Mouse (Mus musculus) lung, postnatal 25 days (tissue): Measurements from ENCODE around the gene Hs6st1.
A peak's percentile ranks its signal among the peaks of the same experiment; 100 is the strongest.

ENCODE experiments used
- DNase-seq: peaks from one replicate; pipeline ENCODE4 v3.0.0; 2022; ENCODE audit warnings: low spot score

Gene Hs6st1

DNA sequence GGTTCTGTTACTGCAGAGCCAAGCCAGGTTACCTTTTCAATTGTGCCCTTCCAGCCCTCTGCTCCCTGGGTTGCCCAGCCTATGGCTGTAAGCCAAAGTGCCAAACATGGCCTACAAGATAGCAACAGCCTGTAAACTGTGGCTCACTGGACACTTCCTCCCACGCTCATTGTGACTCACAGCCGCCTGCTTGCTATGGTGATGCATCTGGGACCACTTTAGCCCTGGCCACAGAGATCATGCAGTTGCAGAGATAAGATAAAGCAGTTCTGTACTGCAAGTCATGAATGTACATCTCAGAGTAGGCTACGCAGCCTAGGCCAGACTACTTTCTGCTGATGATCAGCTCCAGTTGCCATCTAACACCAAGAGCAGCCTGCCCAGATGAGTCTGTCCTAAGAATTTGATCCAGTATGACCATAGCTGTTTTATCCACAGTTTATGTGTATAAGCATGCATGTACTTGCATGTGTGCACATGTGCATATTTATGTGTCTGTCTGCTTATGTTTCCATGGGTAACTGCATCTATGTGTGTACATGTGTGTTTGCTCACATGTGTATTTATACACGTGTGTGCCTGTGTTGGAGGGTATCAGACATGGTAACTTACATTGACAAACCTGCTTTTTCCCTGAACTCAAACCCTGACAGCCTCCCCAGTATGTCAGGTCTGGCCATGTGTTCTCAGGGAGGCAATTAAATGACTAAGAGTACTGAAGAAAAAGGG, 62.3 kb downstream of the Hs6st1 start:
- DNase-seq, result peak; percentile 26

DNA sequence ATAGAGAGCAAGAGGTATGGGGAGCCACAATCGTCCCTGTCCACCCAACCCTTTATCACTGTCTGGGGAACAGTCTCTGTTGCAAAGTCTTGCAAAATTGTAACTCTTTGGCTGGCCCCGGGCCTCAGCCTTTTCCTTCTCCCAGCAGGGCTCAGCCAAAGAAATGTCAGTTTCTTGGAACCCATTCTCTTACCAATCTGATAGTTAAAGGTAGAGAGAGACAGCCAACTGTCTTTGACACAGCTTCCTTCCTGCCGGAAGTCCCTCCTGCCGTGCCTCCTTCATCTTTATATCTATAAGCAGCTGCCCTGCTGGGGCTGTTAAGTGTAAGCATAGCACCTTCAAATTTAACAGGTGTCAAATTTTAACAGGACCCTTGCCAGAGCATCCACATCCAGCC, 63.0 kb downstream of the Hs6st1 start:
- no peak for DNase-seq

DNA sequence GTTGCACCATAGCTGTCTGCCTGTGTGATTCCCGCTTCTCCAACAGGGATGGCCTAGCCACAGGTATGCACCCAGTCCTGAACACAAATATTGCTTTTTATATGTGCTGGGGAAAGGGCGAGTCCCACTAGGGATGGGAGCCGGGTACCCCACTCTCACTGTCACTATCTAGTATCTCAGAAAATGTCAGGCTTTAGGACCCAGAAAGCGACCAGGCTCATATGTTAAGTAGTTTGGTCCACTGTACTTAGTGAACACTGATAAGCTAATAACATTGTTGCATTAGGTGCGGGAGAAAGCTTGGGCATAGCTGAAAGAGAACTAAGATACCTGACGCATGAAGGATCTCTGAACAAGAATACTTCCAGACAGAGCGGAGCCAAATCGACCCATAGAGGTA, 63.6 kb downstream of the Hs6st1 start:
- no peak for DNase-seq

DNA sequence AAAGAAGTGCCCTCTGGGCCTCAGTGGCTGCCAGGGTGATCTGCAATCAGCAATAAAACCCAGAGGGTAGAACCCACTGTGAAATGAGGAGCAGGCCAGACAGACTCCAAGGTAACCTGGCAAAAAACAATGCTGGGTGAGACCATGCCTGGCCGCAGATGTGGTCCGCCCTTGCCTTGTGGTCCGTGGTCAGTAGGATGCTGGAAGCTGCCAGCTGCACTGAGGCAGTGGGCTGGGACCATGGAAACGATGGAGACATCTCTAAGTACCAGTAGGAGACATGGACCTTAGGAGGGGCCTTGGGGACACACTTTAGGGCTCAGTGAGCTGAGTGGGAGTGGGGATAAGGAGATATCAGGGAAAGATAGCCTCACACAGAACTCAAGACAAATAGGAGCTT, 64.0 kb downstream of the Hs6st1 start:
- no peak for DNase-seq

DNA sequence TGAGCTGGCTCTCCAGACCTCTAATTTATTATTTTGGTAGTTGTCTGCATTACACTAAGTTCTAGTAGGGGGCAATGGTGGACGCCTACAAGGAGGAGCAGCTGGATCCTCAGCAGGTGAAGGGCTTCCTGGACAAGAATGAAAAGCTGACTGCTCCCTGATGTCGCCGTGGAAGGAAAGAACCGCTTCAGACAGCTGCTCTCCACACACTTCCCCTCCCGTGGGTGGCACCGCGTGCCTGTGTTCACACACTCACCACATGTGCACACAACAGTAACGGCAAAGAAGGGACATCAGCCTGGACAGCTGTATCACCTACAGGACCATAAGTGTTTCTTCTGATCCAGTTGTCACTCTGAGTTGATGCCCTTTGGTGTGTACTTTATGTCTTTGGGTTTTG, 64.8 kb downstream of the Hs6st1 start:
- no peak for DNase-seq

DNA sequence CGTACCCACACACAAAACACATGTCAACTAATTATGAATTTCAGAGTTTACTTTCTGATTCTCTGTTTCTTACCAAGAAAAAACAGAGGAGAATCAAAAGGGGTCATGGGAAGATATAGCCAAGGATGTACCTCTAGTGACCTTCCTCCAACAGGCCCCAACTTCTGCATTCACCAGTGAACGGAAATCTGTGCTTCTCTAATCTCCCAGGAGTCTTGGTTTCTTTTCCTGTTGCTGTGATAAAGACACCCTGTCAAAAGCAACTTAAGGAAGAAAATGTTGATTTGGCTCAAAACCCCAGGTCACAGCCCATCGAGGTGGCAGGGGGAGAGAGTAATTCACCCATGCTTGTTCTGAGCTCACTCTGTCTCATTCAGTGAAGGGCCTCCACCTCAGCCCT, 65.4 kb downstream of the Hs6st1 start:
- DNase-seq, result no peak

DNA sequence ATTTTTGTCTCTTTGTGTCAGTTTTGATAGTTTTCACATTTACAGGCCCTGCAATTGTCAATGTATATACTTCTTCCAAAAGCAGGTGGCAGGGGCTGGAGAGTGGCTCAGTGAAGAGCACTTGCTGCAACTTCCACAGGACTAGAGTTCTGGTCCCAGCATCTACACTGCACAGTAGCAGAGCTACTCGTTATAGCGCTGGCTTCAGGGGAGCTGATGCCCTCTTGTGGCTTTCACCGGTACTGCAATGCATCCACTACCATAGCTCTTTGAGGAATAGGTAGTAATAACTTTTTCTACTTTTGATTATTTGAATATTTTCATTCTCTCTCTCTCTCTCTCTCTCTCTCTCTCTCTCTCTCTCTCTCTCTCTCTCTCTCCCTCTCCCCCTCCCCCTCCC, 66.4 kb downstream of the Hs6st1 start:
- peak; percentile 76 for DNase-seq

DNA sequence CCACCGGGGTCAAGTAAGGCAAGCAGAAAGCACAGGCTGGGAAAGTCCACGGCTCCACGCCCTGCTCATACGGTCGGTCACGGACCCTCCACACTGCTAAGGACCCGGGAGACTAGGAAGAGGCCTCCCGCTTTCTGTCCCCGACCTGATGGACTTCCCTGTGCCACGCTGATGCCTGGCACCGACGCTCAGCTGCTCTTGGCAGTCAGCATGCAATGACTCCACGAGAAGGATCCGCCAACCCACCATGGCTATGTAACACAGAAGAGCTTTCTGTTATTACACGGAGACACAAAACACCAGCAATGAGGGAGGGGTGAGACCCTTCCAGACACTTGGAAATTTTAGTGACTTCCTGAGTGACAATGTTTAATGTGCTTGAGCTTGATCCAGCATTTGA, 72.1 kb downstream of the Hs6st1 start:
- no peak for DNase-seq

DNA sequence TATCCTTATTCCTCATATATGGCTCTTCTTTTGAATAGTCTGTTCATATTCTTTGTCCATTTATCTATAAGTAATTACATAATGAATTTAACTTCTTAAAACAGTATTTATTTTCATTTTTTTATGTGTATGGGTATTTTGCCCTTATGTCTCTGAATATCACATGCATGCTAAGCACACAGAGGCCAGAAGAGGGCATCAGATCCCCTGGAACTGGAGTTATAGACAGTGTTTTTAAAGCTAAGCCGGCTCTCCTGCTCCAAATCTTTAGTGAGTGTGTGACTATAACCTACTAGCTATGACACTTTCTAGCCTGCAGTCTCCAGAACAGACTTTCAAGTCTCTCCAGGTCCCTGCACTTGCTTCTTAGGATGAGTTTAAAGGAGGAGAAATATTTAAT, 76.8 kb downstream of the Hs6st1 start:
- peak; percentile 18 for DNase-seq

DNA sequence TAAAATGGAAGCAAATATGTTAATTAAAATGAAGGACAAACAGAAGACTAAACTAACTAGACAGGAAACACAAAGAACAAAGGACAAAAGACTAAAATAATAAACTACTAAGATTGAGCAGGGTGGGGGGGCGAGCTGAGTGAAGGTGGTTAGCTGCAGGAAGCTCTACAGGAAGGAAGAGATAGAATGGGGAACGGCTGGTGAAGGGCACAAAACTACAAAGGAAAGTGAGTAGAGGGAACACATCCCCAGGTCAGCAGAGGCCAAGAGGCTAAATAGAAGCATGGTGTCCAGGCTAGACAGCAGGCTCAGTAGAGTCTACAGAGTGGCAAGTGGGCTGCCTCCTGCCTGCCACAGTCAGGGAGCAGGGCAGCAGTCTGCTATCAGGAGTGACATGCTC, 80.6 kb downstream of the Hs6st1 start:
- DNase-seq, result no peak

DNA sequence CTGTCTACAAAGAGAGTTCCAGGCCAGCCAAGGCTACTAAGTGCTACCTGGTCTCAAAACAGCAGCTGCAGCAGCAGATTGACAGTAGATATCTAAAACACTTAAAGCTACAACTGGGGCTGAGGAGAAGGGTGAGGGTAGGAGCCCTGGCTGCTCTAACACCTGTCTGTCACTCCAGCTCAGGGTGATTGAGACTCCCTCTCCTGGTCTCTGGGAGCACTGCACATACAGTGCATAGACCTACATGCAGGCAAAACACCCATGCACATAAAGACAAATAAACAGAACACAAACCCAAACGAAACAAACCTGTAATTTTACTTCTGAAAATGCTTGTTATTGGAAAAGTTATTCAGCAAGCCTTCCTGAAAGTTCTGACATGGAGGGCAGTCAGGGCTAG, 81.2 kb downstream of the Hs6st1 start:
- peak; percentile 24 for DNase-seq
